Mouse (Mus musculus) hindbrain, embryonic 15.5 days (tissue): ENCODE results near the gene BC016579. TPM values are rescaled to one million over a fixed set of nuclear protein-coding genes. Genes with fewer than 3 reads are reported as not detected.

Experiments used
- ATAC-seq: fragments of 200-750 bp; cut with Nextera tagmentation; 2 replicates; pipeline ENCODE4 v1.8.0; 2017; ENCODE audit warnings: low read depth, moderate number of reproducible peaks, moderate TSS enrichment; ENCODE audit not compliant: low FRiP score
- H3K27ac ChIP-seq: fragments of 300-500 bp; sonication (generic); replicated peaks from 2 replicates; pipeline ENCODE4 v1.5.1; 2015; ENCODE audit warnings: mild to moderate bottlenecking, inconsistent platforms
- H3K27me3 ChIP-seq: fragments of 300-500 bp; sonication (generic); 2 replicates; pipeline ENCODE4 v1.6.1; 2015; ENCODE audit warnings: control low read depth, inconsistent platforms
- H3K36me3 ChIP-seq: fragments of 300-500 bp; sonication (generic); 2 replicates; pipeline ENCODE4 v1.6.1; 2015; ENCODE audit warnings: control low read depth, inconsistent platforms
- H3K4me1 ChIP-seq: fragments of 300-500 bp; sonication (generic); replicated peaks from 2 replicates; pipeline ENCODE4 v1.6.1; 2015; ENCODE audit warnings: control low read depth, inconsistent platforms
- H3K4me2 ChIP-seq: fragments of 300-500 bp; sonication (generic); 2 replicates; pipeline ENCODE4 v1.6.1; 2015; ENCODE audit warnings: moderate library complexity, mild to moderate bottlenecking, inconsistent platforms
- H3K4me3 ChIP-seq: fragments of 300-500 bp; sonication (generic); 2 replicates; pipeline ENCODE4 v1.5.1; 2015; ENCODE audit warnings: mild to moderate bottlenecking, inconsistent platforms
- H3K9ac ChIP-seq: fragments of 300-500 bp; sonication (generic); 2 replicates; pipeline ENCODE4 v1.6.1; 2015; ENCODE audit warnings: inconsistent platforms
- H3K9me3 ChIP-seq: fragments of 300-500 bp; sonication (generic); 2 replicates; pipeline ENCODE4 v1.6.1; 2016; ENCODE audit warnings: control low read depth, inconsistent platforms
- WGBS: fragments of 180-500 bp; shearing (Covaris S2); methylation state at CpG from one replicate; pipeline ENCODE4 v1.1.7; 2015; 5-methylcytosine and 5-hydroxymethylcytosine counted together
- polyA plus RNA-seq: library from polyadenylated mRNA; unstranded; fragments of >200 nt; fragmentation: Nextera tagmentation; extraction: Ambion mirVana; gene quantifications from 2 replicates; pipeline ENCODE4 v1.2.1, GENCODE M21; 2015

The BC016579 gene
- polyA plus RNA-seq, 1 experiment from 2014 or later: not detected

- 85% methylated on average over 10 of the region's 10 CpGs for WGBS
- Histone ChIP-seq H3K27me3 (no peaks in the 10 kb centered on the region), H3K4me3 (no peak overlapping the region)
Observed at GRCm38 (mm10) chr16:45640070-45640762, 13.7 kb downstream of the BC016579 start.

GRCm38 (mm10) chr16:45635826-45636225, 18.0 kb downstream of the BC016579 start:
- Histone ChIP-seq H3K9me3 (no peaks in the 10 kb centered on the region), H3K27ac (no peak overlapping the region), H3K36me3 (no peaks in the 10 kb centered on the region), H3K4me2 (no peak overlapping the region), H3K27me3 (no peaks in the 10 kb centered on the region), H3K4me1 (no peaks in the 10 kb centered on the region), H3K4me3 (no peak overlapping the region), H3K9ac (no peak overlapping the region)
- ATAC-seq: no peak
- WGBS: 89% methylated on average over 2 of the region's 2 CpGs

More at GRCm38 (mm10) chr16:45640070-45640762, 13.7 kb downstream of the BC016579 start:
- Histone ChIP-seq H3K4me1 (no peaks in the 10 kb centered on the region), H3K36me3 (no peaks in the 10 kb centered on the region), H3K27ac (no peak overlapping the region), H3K9me3 (no peaks in the 10 kb centered on the region), H3K9ac (no peak overlapping the region), H3K4me2 (no peak overlapping the region)
- ATAC-seq: no peak

- Histone ChIP-seq H3K9me3 (no peaks in the 10 kb centered on the region), H3K27ac (no peak overlapping the region), H3K9ac (no peak overlapping the region), H3K4me2 (no peak overlapping the region), H3K27me3 (no peaks in the 10 kb centered on the region), H3K36me3 (no peaks in the 10 kb centered on the region), H3K4me1 (no peaks in the 10 kb centered on the region), H3K4me3 (no peak overlapping the region)
- no peak for ATAC-seq
- WGBS: 83% methylated on average over 4 of the region's 4 CpGs
Observed at GRCm38 (mm10) chr16:45632420-45632819, 21.4 kb downstream of the BC016579 start.

GRCm38 (mm10) chr16:45630347-45630960, 23.4 kb downstream of the BC016579 start:
- no peaks in the 10 kb centered on the region for H3K9me3 ChIP-seq
- 58% methylated on average over 5 of the region's 5 CpGs for WGBS
- peak; percentile 85 for ATAC-seq
- no peaks in the 10 kb centered on the region for H3K4me1 ChIP-seq
- no peaks in the 10 kb centered on the region for H3K36me3 ChIP-seq
- H3K4me2 ChIP-seq: no peak overlapping the region
- H3K4me3 ChIP-seq: no peak overlapping the region
- H3K27me3 ChIP-seq: no peaks in the 10 kb centered on the region
- H3K27ac ChIP-seq: no peak overlapping the region
- no peak overlapping the region for H3K9ac ChIP-seq

- ATAC-seq: 0 out of 2 replicates have a peak, but pooled peaks have one; percentile 27
- 77% methylated on average over 8 of the region's 8 CpGs for WGBS
- H3K4me3 ChIP-seq: no peak overlapping the region
Observed at GRCm38 (mm10) chr16:45629497-45630105, 24.3 kb downstream of the BC016579 start.

GRCm38 (mm10) chr16:45625342-45625741, 28.5 kb downstream of the BC016579 start:
- 84% methylated on average over 2 of the region's 2 CpGs for WGBS
- H3K9ac ChIP-seq: no peak overlapping the region
- no peak overlapping the region for H3K4me2 ChIP-seq
- H3K9me3 ChIP-seq: no peaks in the 10 kb centered on the region
- H3K4me3 ChIP-seq: no peak overlapping the region
- no peak for ATAC-seq
- no peak overlapping the region for H3K27ac ChIP-seq
- no peaks in the 10 kb centered on the region for H3K36me3 ChIP-seq
- no peaks in the 10 kb centered on the region for H3K27me3 ChIP-seq
- no peaks in the 10 kb centered on the region for H3K4me1 ChIP-seq

More at GRCm38 (mm10) chr16:45629497-45630105, 24.3 kb downstream of the BC016579 start:
- Histone ChIP-seq H3K9ac (no peak overlapping the region), H3K36me3 (no peaks in the 10 kb centered on the region), H3K27ac (no peak overlapping the region), H3K27me3 (no peaks in the 10 kb centered on the region), H3K9me3 (no peaks in the 10 kb centered on the region), H3K4me2 (no peak overlapping the region), H3K4me1 (no peaks in the 10 kb centered on the region)

GRCm38 (mm10) chr16:45624791-45625190, 29.1 kb downstream of the BC016579 start:
- WGBS: 93% methylated on average over 2 of the region's 2 CpGs
- Histone ChIP-seq H3K27me3 (no peaks in the 10 kb centered on the region), H3K4me3 (no peak overlapping the region), H3K4me1 (no peaks in the 10 kb centered on the region), H3K36me3 (no peaks in the 10 kb centered on the region), H3K9ac (no peak overlapping the region), H3K9me3 (no peaks in the 10 kb centered on the region), H3K4me2 (no peak overlapping the region), H3K27ac (no peak overlapping the region)
- no peak for ATAC-seq

GRCm38 (mm10) chr16:45623230-45623629, 30.6 kb downstream of the BC016579 start:
- H3K27me3 ChIP-seq: no peaks in the 10 kb centered on the region
- H3K36me3 ChIP-seq: no peaks in the 10 kb centered on the region
- no peaks in the 10 kb centered on the region for H3K4me1 ChIP-seq
- H3K9ac ChIP-seq: no peak overlapping the region
- 91% methylated on average over 4 of the region's 4 CpGs for WGBS
- H3K4me3 ChIP-seq: no peak overlapping the region
- H3K9me3 ChIP-seq: no peaks in the 10 kb centered on the region
- no peak for ATAC-seq
- no peak overlapping the region for H3K4me2 ChIP-seq
- H3K27ac ChIP-seq: no peak overlapping the region

GRCm38 (mm10) chr16:45619751-45620375, 34.0 kb downstream of the BC016579 start:
- H3K4me2 ChIP-seq: no peak overlapping the region
- no peaks in the 10 kb centered on the region for H3K9me3 ChIP-seq
- no peak overlapping the region for H3K9ac ChIP-seq
- H3K36me3 ChIP-seq: no peaks in the 10 kb centered on the region
- no peaks in the 10 kb centered on the region for H3K27me3 ChIP-seq
- WGBS: 73% methylated on average over 8 of the region's 8 CpGs
- ATAC-seq: no peak
- H3K4me1 ChIP-seq: no peaks in the 10 kb centered on the region
- no peak overlapping the region for H3K27ac ChIP-seq
- no peak overlapping the region for H3K4me3 ChIP-seq

GRCm38 (mm10) chr16:45615944-45616343, 37.9 kb downstream of the BC016579 start:
- no peaks in the 10 kb centered on the region for H3K36me3 ChIP-seq
- H3K27me3 ChIP-seq: no peaks in the 10 kb centered on the region
- 88% methylated on average over 1 of the region's 1 CpGs for WGBS
- no peaks in the 10 kb centered on the region for H3K9me3 ChIP-seq
- no peaks in the 10 kb centered on the region for H3K4me1 ChIP-seq
- no peak overlapping the region for H3K4me3 ChIP-seq
- no peak overlapping the region for H3K4me2 ChIP-seq
- H3K9ac ChIP-seq: no peak overlapping the region
- H3K27ac ChIP-seq: no peak overlapping the region
- ATAC-seq: no peak

GRCm38 (mm10) chr16:45613247-45613646, 40.6 kb downstream of the BC016579 start:
- no peaks in the 10 kb centered on the region for H3K36me3 ChIP-seq
- ATAC-seq: no peak
- 58% methylated on average over 2 of the region's 2 CpGs for WGBS
- H3K4me2 ChIP-seq: no peak overlapping the region
- H3K9ac ChIP-seq: no peak overlapping the region
- no peaks in the 10 kb centered on the region for H3K4me1 ChIP-seq
- no peaks in the 10 kb centered on the region for H3K27me3 ChIP-seq
- H3K4me3 ChIP-seq: no peak overlapping the region
- no peaks in the 10 kb centered on the region for H3K9me3 ChIP-seq
- H3K27ac ChIP-seq: no peak overlapping the region

GRCm38 (mm10) chr16:45610267-45610666, 43.6 kb downstream of the BC016579 start, which contains the start of gene Gcsam:
TSS of gene Gcsam (plus strand) at chr16:45610380.
- Histone ChIP-seq H3K9ac (no peak within 1 kb of the TSS), H3K4me3 (no peak within 1 kb of the TSS), H3K27me3 (no peaks in the 10 kb centered on the region), H3K4me1 (no peaks in the 10 kb centered on the region), H3K4me2 (no peak within 1 kb of the TSS), H3K36me3 (no peaks in the 10 kb centered on the region), H3K9me3 (no peaks in the 10 kb centered on the region), H3K27ac (no peak within 1 kb of the TSS)
- ATAC-seq: no peak
- WGBS: 82% methylated on average over 4 of the region's 4 CpGs
